Mouse (Mus musculus) limb, embryonic 13.5 days (tissue): ENCODE measurements around the gene Syf2. TPM values are rescaled to one million over a fixed set of nuclear protein-coding genes. Genes with fewer than 3 reads are reported as not detected.
A peak's percentile ranks its signal among the peaks of the same experiment; 100 is the strongest.

Source experiments
- ATAC-seq: fragments of 200-750 bp; cut with Nextera tagmentation; 2 replicates; pipeline ENCODE4 v1.8.0; 2017; ENCODE audit warnings: low read depth, moderate number of reproducible peaks, moderate TSS enrichment; ENCODE audit not compliant: low FRiP score
- H3K27ac ChIP-seq: fragments of 300-500 bp; sonication (generic); 2 replicates; pipeline ENCODE4 v1.5.1; 2015; ENCODE audit warnings: inconsistent platforms, mild to moderate bottlenecking, moderate library complexity
- H3K27me3 ChIP-seq: fragments of 300-500 bp; sonication (generic); 2 replicates; pipeline ENCODE4 v1.6.1; 2015; ENCODE audit warnings: mild to moderate bottlenecking, inconsistent platforms
- H3K36me3 ChIP-seq: fragments of 300-500 bp; sonication (generic); 2 replicates; pipeline ENCODE4 v1.6.1; 2015; ENCODE audit warnings: inconsistent platforms, mild to moderate bottlenecking, moderate library complexity
- H3K4me1 ChIP-seq: fragments of 300-500 bp; sonication (generic); 2 replicates; pipeline ENCODE4 v1.6.1; 2015; ENCODE audit warnings: inconsistent platforms
- H3K4me2 ChIP-seq: fragments of 300-500 bp; sonication (generic); replicated peaks from 2 replicates; pipeline ENCODE4 v1.6.1; 2015; ENCODE audit warnings: inconsistent platforms, mild to moderate bottlenecking, moderate library complexity
- H3K4me3 ChIP-seq: fragments of 300-500 bp; sonication (generic); 2 replicates; pipeline ENCODE4 v1.5.1; 2015; ENCODE audit warnings: moderate library complexity, mild to moderate bottlenecking, inconsistent platforms
- H3K9ac ChIP-seq: fragments of 300-500 bp; sonication (generic); 2 replicates; pipeline ENCODE4 v1.6.1; 2015; ENCODE audit warnings: mild to moderate bottlenecking, inconsistent platforms
- H3K9me3 ChIP-seq: fragments of 300-500 bp; sonication (generic); 2 replicates; pipeline ENCODE4 v1.6.1; 2016; ENCODE audit warnings: inconsistent platforms
- whole genome bisulfite sequencing: fragments of 180-500 bp; shearing (Covaris S2); methylation state at CpG from one replicate; pipeline ENCODE4 v1.1.7; 2015; 5-methylcytosine and 5-hydroxymethylcytosine counted together
- polyA plus RNA-seq: library from polyadenylated mRNA; unstranded; fragments of >200 nt; fragmentation: Nextera tagmentation; extraction: Ambion mirVana; gene quantifications from 2 replicates; pipeline ENCODE4 v1.2.1, GENCODE M21; 2015

Syf2 gene
- polyA plus RNA-seq, 1 experiment from 2014 or later, result 73.4 TPM

DNA sequence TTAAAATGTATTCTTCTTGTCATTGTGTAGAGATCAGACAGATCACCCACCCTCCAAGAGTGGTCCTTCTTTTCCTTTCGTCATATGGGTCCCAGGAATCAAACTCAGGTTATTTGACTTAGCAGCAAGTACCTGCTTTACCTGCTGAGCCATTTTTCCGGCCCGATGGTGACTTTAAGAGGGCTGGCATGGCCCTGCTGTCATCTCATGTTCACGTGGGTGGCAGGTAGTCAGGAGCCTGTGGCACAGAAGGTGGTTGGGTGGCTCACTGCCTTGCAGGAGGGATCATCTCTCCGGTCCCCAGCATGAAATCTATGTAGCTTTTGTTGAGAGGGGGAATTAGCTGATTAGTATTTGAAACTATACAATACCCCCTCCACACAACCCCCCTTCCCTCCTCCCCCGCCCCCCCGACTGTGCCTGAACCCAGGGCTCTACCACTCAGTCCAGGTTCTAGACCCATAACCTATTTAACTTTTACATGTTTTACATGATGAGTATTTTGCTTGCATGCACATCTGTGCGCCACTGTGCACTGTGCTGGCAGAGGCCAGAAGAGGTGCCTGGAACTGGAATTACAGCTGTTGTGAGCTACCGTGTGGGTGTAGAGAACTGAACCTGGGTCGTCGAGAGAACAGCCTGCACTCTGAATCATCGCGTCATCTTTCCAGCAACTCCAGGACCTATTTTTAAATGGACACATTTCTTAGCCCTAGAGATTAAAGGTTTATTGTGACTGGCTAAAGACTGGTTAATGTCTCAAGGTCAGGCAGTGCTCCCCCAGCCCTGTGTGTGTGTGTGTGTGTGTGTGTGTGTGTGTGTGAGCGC is 15.3 kb upstream of the Syf2 start:
- peak overlapping the region; percentile 79 for H3K4me2 ChIP-seq
- H3K4me1 ChIP-seq, result peaks cover 18% of the 10 kb centered on the region
- peaks cover 18% of the 10 kb centered on the region for H3K36me3 ChIP-seq
- H3K27me3 ChIP-seq, result no peaks in the 10 kb centered on the region
- peak overlapping the region; percentile 94; the same call in 1 of the 2 replicates for H3K9ac ChIP-seq
- WGBS, result 54% methylated on average over 14 of the region's 14 CpGs
- H3K9me3 ChIP-seq, result no peaks in the 10 kb centered on the region
- peak overlapping the region; percentile 96 for H3K4me3 ChIP-seq
- H3K27ac ChIP-seq, result no peak overlapping the region
- ATAC-seq, result peak; percentile 3; the same call in 1 of the 2 replicates

DNA sequence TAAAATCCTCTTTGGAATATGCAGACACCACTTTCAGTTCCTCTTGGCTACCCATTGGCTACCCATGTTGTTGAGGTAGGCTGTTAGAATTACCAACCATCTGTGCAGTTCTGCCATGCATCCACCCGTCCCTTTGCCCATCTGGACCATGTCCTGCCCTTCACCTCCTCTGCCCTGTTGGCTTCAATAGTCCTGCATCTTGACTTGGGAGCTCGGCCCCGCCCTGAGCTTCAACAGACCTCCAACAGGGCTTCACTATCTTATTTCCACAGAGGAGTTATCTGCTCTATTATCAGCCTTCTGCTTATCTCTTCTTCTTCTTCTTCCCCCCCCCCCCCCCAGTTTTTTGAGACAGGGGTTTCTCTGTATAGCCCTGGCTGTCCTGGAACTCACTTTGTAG is 13.5 kb upstream of the Syf2 start:
- Histone ChIP-seq H3K9ac (no peak overlapping the region), H3K4me3 (no peak overlapping the region), H3K4me2 (no peak overlapping the region), H3K9me3 (no peaks in the 10 kb centered on the region), H3K4me1 (peaks cover 18% of the 10 kb centered on the region), H3K36me3 (peaks cover 2% of the 10 kb centered on the region), H3K27ac (no peak overlapping the region), H3K27me3 (no peaks in the 10 kb centered on the region)
- WGBS, result 75% methylated on average over 3 of the region's 3 CpGs
- no peak for ATAC-seq

DNA sequence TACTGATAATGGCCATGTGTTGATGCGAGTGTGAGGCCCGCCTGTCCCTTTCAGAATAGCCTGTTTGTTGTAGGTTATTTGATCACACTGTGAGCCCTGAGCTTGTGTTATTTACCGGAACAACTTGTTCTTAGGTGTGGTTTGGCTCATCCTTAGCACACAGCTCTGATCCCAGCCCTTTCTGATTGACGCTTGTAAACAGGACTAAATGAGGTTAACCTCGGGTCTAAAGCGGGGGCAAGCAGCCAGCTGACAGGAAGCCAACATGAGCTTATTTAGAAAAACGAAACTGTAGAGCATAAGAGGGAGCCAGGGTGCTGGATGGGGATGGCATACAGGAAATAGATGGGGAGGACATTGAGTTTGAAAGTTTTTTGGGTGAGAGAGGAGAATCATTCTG is 12.3 kb upstream of the Syf2 start:
- Histone ChIP-seq H3K27ac (no peak overlapping the region), H3K36me3 (no peaks in the 10 kb centered on the region), H3K9ac (no peak overlapping the region), H3K9me3 (no peaks in the 10 kb centered on the region), H3K4me2 (no peak overlapping the region), H3K4me3 (no peak overlapping the region), H3K4me1 (peaks cover 13% of the 10 kb centered on the region), H3K27me3 (no peaks in the 10 kb centered on the region)
- no peak for ATAC-seq
- WGBS, result 57% methylated on average over 7 of the region's 7 CpGs

DNA sequence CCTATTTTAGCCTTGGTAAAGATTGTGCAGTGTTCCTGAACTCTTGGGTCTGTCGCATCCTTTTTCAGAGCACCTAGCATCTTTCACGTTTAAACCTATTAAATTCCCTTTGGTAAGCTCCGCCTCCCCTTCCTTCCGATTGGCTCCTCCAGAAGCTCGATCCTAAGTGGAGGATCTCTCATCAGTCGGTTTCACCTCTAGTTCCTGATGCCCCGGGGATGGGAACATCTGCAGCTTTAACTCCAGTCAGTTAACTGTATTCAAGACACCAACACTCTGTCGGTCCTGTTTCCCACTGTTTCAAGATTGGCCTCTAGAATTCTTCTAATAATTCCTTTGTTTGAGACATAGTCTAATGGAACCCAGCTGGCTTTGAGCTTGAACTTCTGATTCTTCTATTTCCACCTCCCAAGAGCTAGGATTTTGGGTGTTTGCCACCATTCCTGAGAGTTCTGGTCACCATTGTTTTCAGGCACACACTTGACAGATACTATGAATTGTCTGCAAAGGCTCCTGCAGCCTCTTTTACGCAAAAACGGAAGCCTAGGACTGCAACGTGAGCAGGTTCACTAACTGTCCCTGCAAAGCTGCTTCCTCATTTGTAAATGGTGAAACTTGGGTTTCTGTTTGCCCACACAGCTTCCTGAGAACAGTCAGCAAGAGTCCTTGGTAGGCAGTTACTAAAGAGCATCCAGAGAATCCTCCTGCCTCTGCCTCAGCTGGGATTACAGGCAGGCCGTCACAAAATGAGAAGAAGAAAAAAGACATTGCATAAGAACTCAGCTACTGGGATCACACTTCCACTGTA is 10.8 kb upstream of the Syf2 start:
- no peak for ATAC-seq
- WGBS, result 40% methylated on average over 12 of the region's 12 CpGs
- no peak overlapping the region for H3K9ac ChIP-seq
- H3K4me1 ChIP-seq, result peaks cover 7% of the 10 kb centered on the region
- no peak overlapping the region for H3K27ac ChIP-seq
- H3K27me3 ChIP-seq, result no peaks in the 10 kb centered on the region
- H3K9me3 ChIP-seq, result no peaks in the 10 kb centered on the region
- H3K4me3 ChIP-seq, result no peak overlapping the region
- H3K36me3 ChIP-seq, result no peaks in the 10 kb centered on the region
- no peak overlapping the region for H3K4me2 ChIP-seq

DNA sequence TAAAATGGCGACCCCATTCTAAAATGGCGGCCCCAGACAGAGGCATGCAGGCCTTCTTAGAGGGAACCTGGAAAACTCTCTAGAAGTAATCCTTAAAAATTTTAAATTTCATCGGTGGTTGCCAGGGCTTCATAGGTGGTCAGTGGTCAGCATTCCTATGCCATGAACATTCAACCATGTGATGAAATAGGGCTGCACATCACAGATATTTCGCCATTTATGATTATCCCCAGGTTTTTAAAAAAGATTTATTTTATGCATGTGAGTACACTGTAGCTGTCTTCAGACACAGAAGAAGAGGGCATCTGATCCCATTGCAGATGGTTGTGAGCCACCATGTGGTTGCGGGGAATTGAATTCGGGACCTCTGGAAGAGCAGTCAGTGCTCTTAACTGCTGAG is 10.1 kb upstream of the Syf2 start:
- no peaks in the 10 kb centered on the region for H3K27me3 ChIP-seq
- peaks cover 5% of the 10 kb centered on the region for H3K36me3 ChIP-seq
- H3K4me1 ChIP-seq, result peaks cover 6% of the 10 kb centered on the region
- H3K4me3 ChIP-seq, result no peak overlapping the region
- ATAC-seq, result no peak
- no peak overlapping the region for H3K4me2 ChIP-seq
- H3K9ac ChIP-seq, result no peak overlapping the region
- H3K9me3 ChIP-seq, result no peaks in the 10 kb centered on the region
- whole genome bisulfite sequencing, result 92% methylated on average over 6 of the region's 6 CpGs
- H3K27ac ChIP-seq, result no peak overlapping the region

DNA sequence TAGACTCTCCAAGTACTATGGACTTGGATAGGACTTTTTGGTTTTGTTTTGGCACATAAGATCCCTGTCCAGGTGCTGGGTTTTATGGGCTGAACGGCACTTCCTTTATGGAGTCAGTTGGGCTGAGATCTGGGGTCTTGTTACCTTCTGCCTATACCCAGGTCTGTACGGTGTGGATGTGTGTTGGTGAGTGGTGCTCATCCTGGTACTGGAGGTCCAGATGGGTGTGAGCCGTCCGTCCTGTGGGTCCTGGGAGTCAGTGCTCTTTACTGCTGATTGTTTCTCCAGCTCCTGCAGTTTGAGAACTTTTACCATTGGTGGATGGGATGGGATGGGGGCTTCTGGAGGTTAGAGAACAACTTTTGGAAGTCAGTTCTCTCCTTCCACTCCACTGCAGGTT is 9.0 kb upstream of the Syf2 start:
- H3K4me2 ChIP-seq, result no peak overlapping the region
- WGBS, result 80% methylated on average over 4 of the region's 4 CpGs
- H3K9me3 ChIP-seq, result no peaks in the 10 kb centered on the region
- no peak overlapping the region for H3K4me3 ChIP-seq
- H3K4me1 ChIP-seq, result peaks cover 14% of the 10 kb centered on the region
- H3K9ac ChIP-seq, result no peak overlapping the region
- no peak overlapping the region for H3K27ac ChIP-seq
- peaks cover 16% of the 10 kb centered on the region for H3K36me3 ChIP-seq
- ATAC-seq, result no peak
- H3K27me3 ChIP-seq, result no peaks in the 10 kb centered on the region

DNA sequence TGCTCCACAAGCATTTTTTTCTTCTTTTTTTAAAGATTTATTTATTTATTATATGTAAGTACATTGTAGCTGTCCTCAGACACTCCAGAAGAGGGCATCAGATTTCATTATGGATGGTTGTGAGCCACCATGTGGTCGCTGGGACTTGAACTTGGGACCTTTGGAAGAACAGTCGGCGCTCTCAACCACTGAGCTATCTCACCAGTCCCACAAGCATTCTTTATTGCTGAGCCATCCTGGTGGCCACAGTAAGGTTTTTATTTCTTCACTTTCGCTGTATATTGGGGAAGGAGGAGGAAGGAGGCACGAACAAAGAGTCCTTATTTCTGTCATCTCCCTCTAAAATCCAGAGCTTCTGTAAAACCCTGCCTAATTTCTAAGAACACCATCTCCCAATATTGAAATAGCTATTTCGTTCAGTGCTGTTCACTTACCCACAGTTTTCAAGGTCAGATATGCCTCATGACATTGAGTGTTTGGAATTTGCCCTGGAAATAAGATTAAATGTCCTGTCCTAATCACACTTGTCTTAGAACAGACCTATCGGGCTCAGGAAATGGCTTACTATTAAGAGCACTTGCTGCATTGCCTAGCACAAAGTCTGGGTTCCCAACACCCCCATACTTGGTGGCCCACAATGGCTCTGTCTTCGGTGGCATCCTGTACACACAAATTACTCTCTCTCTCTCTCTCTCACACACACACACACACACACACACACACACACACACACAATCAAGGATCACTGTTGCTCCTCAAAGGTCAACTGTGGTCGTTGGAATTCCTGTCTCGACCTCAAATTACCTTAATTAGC is 8.4 kb upstream of the Syf2 start:
- H3K27ac ChIP-seq, result peak overlapping the region; percentile 82
- peak overlapping the region; percentile 67 for H3K9ac ChIP-seq
- H3K4me2 ChIP-seq, result peak overlapping the region; percentile 74
- H3K9me3 ChIP-seq, result no peaks in the 10 kb centered on the region
- peak overlapping the region; percentile 81 for H3K4me3 ChIP-seq
- no peak for ATAC-seq
- WGBS, result 62% methylated on average over 10 of the region's 10 CpGs
- H3K4me1 ChIP-seq, result peaks cover 14% of the 10 kb centered on the region
- peaks cover 21% of the 10 kb centered on the region for H3K36me3 ChIP-seq
- no peaks in the 10 kb centered on the region for H3K27me3 ChIP-seq

DNA sequence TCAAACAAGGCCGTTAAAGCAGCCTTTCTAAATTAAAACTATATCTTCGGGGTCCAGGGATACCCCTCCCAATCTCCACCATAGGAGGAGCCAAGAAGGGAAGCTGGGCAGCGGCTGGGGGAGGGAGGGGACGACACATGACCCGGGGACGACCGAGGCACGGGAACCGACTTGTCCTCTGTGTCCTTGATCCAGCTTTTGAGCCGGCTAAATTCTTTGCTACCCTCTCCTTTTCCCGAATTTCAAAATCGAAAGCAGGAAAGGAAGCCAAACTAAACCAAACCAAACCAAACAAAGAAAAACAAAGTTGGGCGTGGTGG is 7.8 kb upstream of the Syf2 start:
- Histone ChIP-seq H3K4me3 (peak overlapping the region; percentile 81), H3K36me3 (peaks cover 27% of the 10 kb centered on the region), H3K9me3 (no peaks in the 10 kb centered on the region), H3K27me3 (no peaks in the 10 kb centered on the region), H3K4me2 (peak overlapping the region; percentile 74), H3K9ac (peak overlapping the region; percentile 67), H3K4me1 (peaks cover 14% of the 10 kb centered on the region), H3K27ac (peak overlapping the region; percentile 82)
- 0 out of 2 replicates have a peak, but pooled peaks have one; percentile 60 for ATAC-seq
- WGBS, result 0% methylated on average over 13 of the region's 13 CpGs

DNA sequence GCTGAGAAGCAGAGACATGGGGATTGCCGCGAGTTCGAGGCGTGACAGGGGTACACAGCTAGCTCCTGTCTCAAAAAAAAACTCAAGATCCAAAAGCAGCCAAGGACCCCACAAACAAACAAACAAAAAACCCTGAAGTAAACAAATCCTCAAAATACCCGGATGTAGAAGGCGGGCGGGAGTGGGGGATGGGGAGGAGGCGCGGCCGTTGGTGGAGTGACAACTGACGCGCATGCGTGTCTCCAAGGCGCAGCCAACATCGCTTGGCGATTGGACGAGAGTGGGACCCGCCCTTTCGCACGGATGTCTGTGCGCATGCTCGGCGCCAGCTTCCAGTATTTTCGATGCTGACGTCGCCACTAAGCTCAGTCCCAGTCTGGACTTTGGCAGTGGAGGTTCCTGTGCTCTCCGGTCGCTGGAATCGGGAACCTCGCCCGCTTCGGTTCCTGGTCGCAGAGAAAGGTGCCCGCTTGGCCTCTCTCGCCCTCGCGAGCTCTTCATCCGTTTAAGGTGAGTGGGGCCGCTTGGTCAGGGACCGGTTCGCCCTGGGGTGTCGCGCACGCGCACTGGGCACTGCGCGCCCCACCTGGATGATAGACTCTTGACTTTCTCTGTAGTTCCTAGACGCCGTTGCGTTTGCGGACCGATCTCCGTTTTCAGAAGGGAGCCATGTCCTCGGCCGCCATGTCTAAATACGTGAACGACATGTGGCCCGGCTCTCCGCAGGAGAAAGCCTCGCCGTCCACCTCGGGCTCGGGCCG is 7.3 kb upstream of the Syf2 start, which contains the start of gene Rsrp1:
TSS of gene Rsrp1 (plus strand) at position 335 of the 761 bp plus-strand sequence.
- Histone ChIP-seq H3K27me3 (no peaks in the 10 kb centered on the region), H3K9ac (peak within 1 kb of the TSS; percentile 98), H3K36me3 (peaks cover 33% of the 10 kb centered on the region), H3K4me2 (peak within 1 kb of the TSS; percentile 74), H3K9me3 (no peaks in the 10 kb centered on the region), H3K4me3 (peak within 1 kb of the TSS; percentile 81), H3K4me1 (peaks cover 14% of the 10 kb centered on the region), H3K27ac (peak within 1 kb of the TSS; percentile 94)
- ATAC-seq, result peak; percentile 92
- WGBS, result under 1% methylated on average over 64 of the region's 64 CpGs

DNA sequence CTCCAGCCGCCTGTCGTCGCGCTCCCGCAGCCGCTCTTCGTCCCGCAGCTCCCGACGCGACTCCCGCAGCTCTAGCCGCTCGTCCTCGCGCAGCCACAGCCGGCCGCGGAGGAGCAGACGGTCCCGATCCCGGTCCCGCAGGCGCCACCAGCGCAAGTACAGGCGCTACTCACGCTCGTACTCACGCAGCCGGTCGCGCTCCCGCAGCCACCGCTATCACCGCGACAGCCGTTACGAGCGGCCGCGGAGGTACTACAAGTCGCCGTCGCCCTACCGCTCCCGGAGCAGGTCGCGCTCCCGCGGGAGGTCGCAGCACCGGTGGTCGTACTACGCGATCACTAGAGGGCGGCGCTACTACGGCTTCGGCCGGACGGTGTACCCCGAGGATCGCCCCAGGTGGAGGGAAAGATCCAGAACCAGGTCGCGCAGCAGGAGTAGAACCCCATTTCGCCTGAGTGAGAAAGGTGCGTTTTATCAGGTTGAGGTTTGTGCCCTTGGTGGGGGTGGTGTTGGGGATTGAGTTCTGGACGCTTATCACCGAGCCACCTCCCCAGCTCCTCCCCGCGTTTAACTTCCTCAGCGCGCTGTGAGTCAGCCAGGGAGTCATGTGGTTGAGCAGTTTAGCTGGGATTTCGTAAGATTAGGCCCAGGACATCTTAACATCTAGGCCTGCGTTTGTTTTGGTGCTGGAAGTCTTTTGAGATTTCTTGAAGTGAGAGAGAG is 6.5 kb upstream of the Syf2 start:
- no peaks in the 10 kb centered on the region for H3K27me3 ChIP-seq
- peaks cover 14% of the 10 kb centered on the region for H3K4me1 ChIP-seq
- peaks cover 35% of the 10 kb centered on the region for H3K36me3 ChIP-seq
- H3K9me3 ChIP-seq, result no peaks in the 10 kb centered on the region
- H3K4me2 ChIP-seq, result peak overlapping the region; percentile 74
- WGBS, result under 1% methylated on average over 75 of the region's 75 CpGs
- H3K9ac ChIP-seq, result peak overlapping the region; percentile 98
- peak overlapping the region; percentile 81 for H3K4me3 ChIP-seq
- ATAC-seq, result peak; percentile 26
- H3K27ac ChIP-seq, result peak overlapping the region; percentile 94

DNA sequence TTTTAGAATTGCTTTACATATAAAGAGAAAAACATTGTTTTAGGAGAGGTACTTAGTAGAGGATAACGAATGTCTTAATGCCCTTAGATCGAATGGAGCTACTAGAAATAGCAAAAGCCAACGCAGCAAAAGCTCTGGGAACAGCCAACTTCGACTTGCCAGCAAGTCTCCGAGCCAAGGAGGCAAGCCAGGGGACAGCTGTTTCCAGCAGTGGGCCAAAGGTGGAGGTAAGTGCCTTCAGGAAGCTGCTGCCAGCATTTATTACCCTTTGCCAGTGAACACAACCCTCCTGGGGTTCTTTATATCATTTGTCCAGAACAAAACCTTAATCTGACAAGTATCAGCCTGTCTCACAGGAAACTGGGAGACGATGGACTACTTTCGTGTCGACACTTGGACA is 5.5 kb upstream of the Syf2 start:
- Histone ChIP-seq H3K9me3 (no peaks in the 10 kb centered on the region), H3K9ac (peak overlapping the region; percentile 62), H3K4me1 (peaks cover 16% of the 10 kb centered on the region), H3K36me3 (peaks cover 35% of the 10 kb centered on the region), H3K27ac (no peak overlapping the region), H3K27me3 (no peaks in the 10 kb centered on the region), H3K4me3 (peak overlapping the region; percentile 81), H3K4me2 (peak overlapping the region; percentile 74)
- WGBS, result 73% methylated on average over 8 of the region's 8 CpGs
- no peak for ATAC-seq
